Mouse (Mus musculus) liver, embryonic 14.5 days (tissue): ENCODE measurements around the gene Mrpl47. TPM values are rescaled to one million over a fixed set of nuclear protein-coding genes. Genes with fewer than 3 reads are reported as not detected.

Source experiments
- ATAC-seq: fragments of 200-750 bp; cut with Nextera tagmentation; 2 replicates; pipeline ENCODE4 v1.8.0; 2017; ENCODE audit warnings: moderate number of reproducible peaks, mild to moderate bottlenecking, moderate library complexity; ENCODE audit not compliant: insufficient read depth
- DNase-seq, 3 experiments: peaks; one replicate each; pipeline ENCODE4 v3.0.0-alpha.2; 2012 to 2013; ENCODE audit warnings: low read depth in 3 of 3, low spot score in 3 of 3
- H3K27ac ChIP-seq: fragments of 300-500 bp; sonication (generic); 2 replicates; pipeline ENCODE4 v1.5.1; 2014; ENCODE audit warnings: moderate library complexity, mild to moderate bottlenecking, control low read depth, inconsistent platforms
- H3K27me3 ChIP-seq: fragments of 300-500 bp; sonication (generic); 2 replicates; pipeline ENCODE4 v1.6.1; 2014; ENCODE audit warnings: mild to moderate bottlenecking, low read length, moderate library complexity; ENCODE audit not compliant: control insufficient read depth, insufficient read depth
- H3K36me3 ChIP-seq: fragments of 300-500 bp; sonication (generic); replicated peaks from 2 replicates; pipeline ENCODE4 v1.6.1; 2014; ENCODE audit warnings: low read depth; ENCODE audit not compliant: control insufficient read depth, insufficient read depth
- H3K4me1 ChIP-seq, 2 experiments: fragments of 200-500 bp in 1 of 2; fragments of 300-500 bp in 1 of 2; sonication (generic) in 1 of 2; replicated peaks; 2 replicates each; pipeline ENCODE4 v1.6.1; 2012 to 2014; ENCODE audit warnings: antibody characterized with exemption in 1 of 2, inconsistent platforms in 1 of 2, low read length in 1 of 2; ENCODE audit not compliant: control insufficient read depth in 2 of 2, insufficient read depth in 2 of 2
- H3K4me2 ChIP-seq: fragments of 300-500 bp; sonication (generic); 2 replicates; pipeline ENCODE4 v1.6.1; 2014; ENCODE audit warnings: low read depth, mild to moderate bottlenecking, control low read depth, moderate library complexity
- H3K4me3 ChIP-seq, 2 experiments: fragments of 200-500 bp in 1 of 2; fragments of 300-500 bp in 1 of 2; sonication (generic) in 1 of 2; 2 replicates each; pipeline ENCODE4 v1.5.1; 2012 to 2014; ENCODE audit warnings: low read depth in 2 of 2, low read length in 2 of 2, mild to moderate bottlenecking in 2 of 2, control low read depth in 1 of 2, inconsistent platforms in 1 of 2, moderate library complexity in 1 of 2; ENCODE audit not compliant: insufficient read depth in 1 of 2
- H3K9ac ChIP-seq: fragments of 300-500 bp; sonication (generic); replicated peaks from 2 replicates; pipeline ENCODE4 v1.6.1; 2014; ENCODE audit warnings: mild to moderate bottlenecking, control low read depth, moderate library complexity
- H3K9me3 ChIP-seq: fragments of 300-500 bp; sonication (generic); 2 replicates; pipeline ENCODE4 v1.6.1; 2016; ENCODE audit warnings: low read length, mixed read lengths; ENCODE audit not compliant: control insufficient read depth
- CTCF ChIP-seq: IDR thresholded peaks from 2 replicates; pipeline ENCODE4 v1.5.1; 2016; ENCODE audit warnings: antibody characterized with exemption, low read depth, control low read depth
- EP300 ChIP-seq: IDR thresholded peaks from 2 replicates; pipeline ENCODE4 v1.6.1; 2016; ENCODE audit warnings: antibody characterized with exemption, low read depth
- WGBS: fragments of 180-500 bp; shearing (Covaris S2); extraction: QIAGEN DNeasy Blood & Tissue Kit; methylation state at CpG from one replicate; pipeline ENCODE4 v1.1.7; 2014; ENCODE audit not compliant: insufficient replicate concordance; 5-methylcytosine and 5-hydroxymethylcytosine counted together
- polyA plus RNA-seq, 2 experiments: library from polyadenylated mRNA; depleted of rRNA in 1 of 2; stranded (reverse) in 1 of 2; unstranded in 1 of 2; fragments of >200 nt; fragmentation: Nextera tagmentation in 1 of 2; extraction: Ambion mirVana in 1 of 2; gene quantifications; 2 replicates each; pipeline versions ENCODE4 v1.2.1 to v1.2.3; 2012 to 2014

Gene Mrpl47
- polyA plus RNA-seq, 2 experiments, result 8.4 to 24.0 TPM

DNA sequence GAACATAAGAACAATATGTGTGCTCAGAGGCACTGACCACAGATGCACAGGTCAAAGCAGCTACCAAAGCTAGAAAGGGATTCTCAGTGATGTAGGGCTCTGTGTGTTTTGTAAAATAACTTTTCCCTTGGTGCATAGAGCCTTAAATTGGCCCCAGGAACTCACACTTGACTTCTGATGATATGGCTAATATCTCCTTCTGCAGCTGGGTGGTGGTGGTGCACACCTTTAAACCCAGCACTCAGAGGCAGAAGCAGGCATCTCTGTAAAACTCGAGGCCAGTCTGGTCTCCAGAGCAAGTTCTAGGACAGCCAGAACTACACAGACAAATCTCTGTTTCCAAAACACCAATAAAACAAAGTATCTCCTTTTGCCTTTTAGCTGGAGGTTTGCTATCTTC lies 46.5 kb downstream of the Mrpl47 start:
- H3K4me2 ChIP-seq, result peak overlapping the region; percentile 28
- 15% methylated on average over 1 of the region's 1 CpGs for WGBS

DNA sequence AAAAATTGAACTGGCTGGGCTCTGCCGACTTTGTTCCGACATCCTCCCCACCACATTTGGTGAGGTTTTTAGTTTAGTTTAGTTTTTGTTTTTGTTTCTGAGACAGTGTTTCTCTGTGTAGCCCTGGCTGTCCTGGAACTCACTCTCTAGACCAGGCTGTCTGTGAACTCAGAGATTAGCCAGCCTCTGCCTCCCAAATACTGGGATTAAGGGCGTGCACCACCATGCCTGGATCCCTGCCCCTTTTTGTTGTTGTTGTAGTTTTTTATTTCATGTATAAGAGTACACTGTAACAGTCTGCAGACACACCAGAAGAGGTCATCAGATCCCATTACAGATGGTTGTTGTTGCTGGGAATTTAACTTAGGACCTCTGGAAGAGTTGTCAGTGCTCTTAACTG lies 47.4 kb downstream of the Mrpl47 start:
- H3K27me3 ChIP-seq, result no peaks in the 10 kb centered on the region
- H3K4me2 ChIP-seq, result peak overlapping the region; percentile 28; the same call in 1 of the 2 replicates
- WGBS, result 44% methylated on average over 3 of the region's 3 CpGs
- no peaks in the 10 kb centered on the region for H3K9me3 ChIP-seq
- peaks cover 27 to 35% of the 10 kb centered on the region in 2 experiments for H3K4me1 ChIP-seq
- H3K4me3 ChIP-seq, result no peak overlapping the region
- no peak for DNase-seq
- peak overlapping the region; percentile 35 for H3K27ac ChIP-seq
- peak; percentile 53; the same call in 1 of the 2 replicates for ATAC-seq
- TF ChIP-seq EP300 (no peak), CTCF (no peak)
- H3K36me3 ChIP-seq, result no peaks in the 10 kb centered on the region
- H3K9ac ChIP-seq, result no peak overlapping the region; the same call in 1 of the 2 replicates

More for the DNA sequence above, 46.5 kb downstream of the Mrpl47 start:
- peak overlapping the region; percentile 50 for H3K27ac ChIP-seq
- no peak overlapping the region for H3K4me3 ChIP-seq
- peak; percentile 69 for ATAC-seq
- DNase-seq, result peak; percentile 27 to 54 (median 49)
- peaks cover 34 to 44% of the 10 kb centered on the region in 2 experiments for H3K4me1 ChIP-seq
- TF ChIP-seq EP300 (peak; percentile 62), CTCF (peak; percentile 22; the same call in 1 of the 2 replicates)
- 0 out of 2 replicates have a peak overlapping the region, but pooled peaks have one; percentile 12 for H3K9ac ChIP-seq
- H3K9me3 ChIP-seq, result no peaks in the 10 kb centered on the region
- no peaks in the 10 kb centered on the region for H3K27me3 ChIP-seq
- H3K36me3 ChIP-seq, result no peaks in the 10 kb centered on the region

DNA sequence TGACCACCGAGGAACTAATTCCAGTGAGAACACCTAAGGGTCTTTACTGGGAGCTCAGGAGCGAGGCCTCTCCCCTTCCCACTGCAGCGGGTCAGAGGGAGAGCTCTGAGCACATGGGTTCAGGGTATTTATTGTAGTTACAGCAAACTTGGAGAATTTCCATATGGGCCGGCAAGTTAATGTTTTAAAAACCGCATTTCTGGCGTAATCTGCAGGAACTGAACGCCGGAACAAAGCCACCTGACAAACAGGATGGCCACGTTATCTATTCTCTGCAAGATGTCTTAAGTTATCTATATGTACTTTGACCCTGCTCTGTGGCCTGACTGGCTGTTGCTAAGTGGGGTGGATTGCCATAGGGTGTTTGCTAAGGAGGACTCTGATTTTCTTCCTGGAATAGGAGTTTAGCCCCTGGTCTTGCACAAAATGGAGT lies 47.8 kb downstream of the Mrpl47 start:
- H3K4me2 ChIP-seq, result peak overlapping the region; percentile 28; the same call in 1 of the 2 replicates
- no peaks in the 10 kb centered on the region for H3K27me3 ChIP-seq
- no peaks in the 10 kb centered on the region for H3K36me3 ChIP-seq
- H3K4me3 ChIP-seq, result no peak overlapping the region
- TF ChIP-seq CTCF, result no peak
- TF ChIP-seq EP300, result peak; percentile 72
- H3K9ac ChIP-seq, result no peak overlapping the region; the same call in none of the 2 replicates
- DNase-seq (peak; percentile 39 to 56 (median 54)), ATAC-seq (peak; percentile 84)
- WGBS, result 19% methylated on average over 9 of the region's 9 CpGs
- peaks cover 27 to 33% of the 10 kb centered on the region in 2 experiments for H3K4me1 ChIP-seq
- H3K9me3 ChIP-seq, result no peaks in the 10 kb centered on the region
- H3K27ac ChIP-seq, result peak overlapping the region; percentile 35

- Histone ChIP-seq H3K27ac (no peak overlapping the region), H3K4me2 (no peak overlapping the region), H3K4me3 (no peak overlapping the region), H3K4me1 (peaks cover 24 to 30% of the 10 kb centered on the region in 2 experiments), H3K36me3 (no peaks in the 10 kb centered on the region), H3K9me3 (no peaks in the 10 kb centered on the region), H3K27me3 (no peaks in the 10 kb centered on the region), H3K9ac (no peak overlapping the region)
- DNase-seq, result no peak
- TF ChIP-seq CTCF, result no peak
- no peak for TF ChIP-seq EP300
- 45% methylated on average over 4 of the region's 4 CpGs for WGBS
- ATAC-seq, result no peak
Measured at GRCm38 (mm10) chr3:32687156-32687555, 50.2 kb downstream of the Mrpl47 start.

DNA sequence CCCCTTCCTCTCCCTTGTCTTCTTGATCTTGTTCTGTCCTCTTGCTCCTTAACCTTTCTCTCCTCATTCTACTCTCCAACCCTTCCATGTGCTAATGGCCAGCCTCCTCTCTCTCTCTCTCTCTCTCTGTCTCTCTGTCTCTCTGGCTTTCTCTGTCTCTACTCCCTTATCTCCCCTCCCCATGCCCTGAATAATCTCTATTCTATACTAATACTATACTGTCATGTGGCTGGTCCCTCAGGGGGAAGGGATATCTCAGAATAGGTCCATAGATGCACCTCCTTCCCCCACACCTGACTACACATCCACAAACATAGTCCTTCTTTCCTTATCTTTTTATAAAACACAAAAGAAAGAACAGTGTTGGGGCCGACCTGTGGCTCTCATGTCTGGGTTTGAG lies 50.9 kb downstream of the Mrpl47 start:
- no peak overlapping the region for H3K4me3 ChIP-seq
- TF ChIP-seq CTCF (no peak), EP300 (0 out of 2 replicates have a peak, but pooled peaks have one; percentile 15)
- no peak overlapping the region for H3K27ac ChIP-seq
- H3K9me3 ChIP-seq, result no peaks in the 10 kb centered on the region
- DNase-seq, result no peak
- peak; percentile 9; the same call in 1 of the 2 replicates for ATAC-seq
- no peaks in the 10 kb centered on the region for H3K36me3 ChIP-seq
- no peak overlapping the region for H3K4me2 ChIP-seq
- no peaks in the 10 kb centered on the region for H3K27me3 ChIP-seq
- WGBS, result 20% methylated on average over 1 of the region's 1 CpGs
- H3K9ac ChIP-seq, result no peak overlapping the region
- H3K4me1 ChIP-seq, result peaks cover 18 to 25% of the 10 kb centered on the region in 2 experiments
